Mouse (Mus musculus): ENCODE measurements around the gene Suco.

DNA sequence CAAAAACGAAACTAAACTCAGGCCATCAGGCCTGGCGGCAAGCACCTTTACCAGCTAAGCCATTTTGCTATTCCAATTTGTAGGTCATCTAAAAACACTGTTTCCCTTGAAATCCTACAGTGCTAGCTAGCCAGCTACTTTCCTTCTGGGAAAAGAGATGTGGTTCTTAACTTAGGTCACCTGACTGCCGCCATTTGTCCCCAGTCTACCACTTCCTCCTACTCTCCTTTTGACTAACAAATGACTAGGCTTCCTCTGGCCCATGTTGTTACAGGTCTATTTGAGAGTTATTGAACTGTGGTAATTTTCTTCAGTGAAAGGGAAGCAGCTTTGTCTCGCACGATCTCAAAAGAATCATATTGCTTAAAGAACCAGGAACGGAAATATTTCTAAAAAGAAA is 45.4 kb upstream of the Suco start:
- TF ChIP-seq CTCF (IDR thresholded peaks at IDR 0.05; ENCODE audit: insufficient read depth, low read depth, low read length) (no peak), POLR2A (IDR thresholded peaks at IDR 0.05; ENCODE audit: insufficient read depth, low read depth, low read length) (no peak)
